Mouse (Mus musculus) urinary bladder, postnatal 4 days (tissue): ENCODE results near the gene Apbb2.

ENCODE experiments used
- DNase-seq, 2 experiments: peaks; one replicate each; pipeline ENCODE4 v3.0.0; 2021 to 2022; ENCODE audit warnings: low spot score in 2 of 2

Gene Apbb2

GRCm38 (mm10) chr5:66415700-66416543 lies 202.7 kb downstream of the Apbb2 start:
- DNase-seq = no peak

DNA sequence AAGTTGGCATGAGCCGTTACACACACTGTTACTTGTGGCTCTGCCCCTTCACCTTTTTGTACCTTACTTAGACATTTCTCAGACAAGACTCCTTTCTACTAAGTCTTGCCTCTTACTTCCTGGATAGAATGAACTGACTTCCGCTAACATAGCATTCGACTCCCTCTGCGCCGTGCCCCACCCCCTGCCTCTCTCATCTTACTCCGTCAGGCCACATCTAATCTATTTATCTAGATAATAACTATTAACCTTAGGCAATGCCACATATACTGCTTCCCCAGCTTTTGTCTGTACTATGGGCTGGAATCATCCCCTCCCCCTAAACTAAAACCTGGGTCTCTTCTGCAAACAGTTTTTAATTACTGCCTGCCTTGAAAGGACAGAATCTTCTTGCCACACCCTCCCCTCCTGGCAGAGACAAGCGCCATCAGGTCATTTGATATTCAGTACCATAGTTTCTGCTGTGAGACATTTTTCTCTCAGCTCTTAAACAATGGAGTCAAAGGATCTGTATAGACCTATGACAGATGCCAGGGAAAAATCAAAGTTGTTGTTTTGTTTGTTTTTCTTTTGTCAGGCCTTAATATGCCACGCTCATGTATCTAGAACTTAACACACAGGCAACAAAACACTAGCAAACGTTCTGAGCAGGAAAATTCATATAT lies 203.4 kb downstream of the Apbb2 start:
- no peak for DNase-seq

DNA sequence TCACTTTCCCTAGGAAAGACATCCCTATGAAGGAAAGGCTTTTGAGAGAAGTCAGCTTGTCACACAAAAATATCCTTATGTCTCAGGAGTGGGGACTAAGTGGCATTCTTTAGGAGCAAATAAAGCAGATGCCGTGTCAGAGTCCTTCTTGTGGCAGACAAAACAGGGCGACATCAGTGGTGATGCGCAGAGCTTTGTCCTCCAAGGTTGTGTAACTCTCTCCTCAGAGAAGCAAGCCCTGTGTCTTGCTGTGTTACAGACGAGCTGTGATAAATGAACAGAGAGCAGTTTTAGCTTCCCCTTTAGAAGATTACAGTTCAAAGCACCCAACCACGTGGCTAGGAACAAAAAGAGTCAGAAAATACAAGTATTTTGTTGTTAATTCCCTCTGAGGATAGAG lies 205.2 kb downstream of the Apbb2 start:
- DNase-seq = no peak

GRCm38 (mm10) chr5:66412821-66413220 lies 205.8 kb downstream of the Apbb2 start:
- DNase-seq = no peak

- no peak for DNase-seq
Observed at GRCm38 (mm10) chr5:66408546-66408945, 210.0 kb downstream of the Apbb2 start.

DNA sequence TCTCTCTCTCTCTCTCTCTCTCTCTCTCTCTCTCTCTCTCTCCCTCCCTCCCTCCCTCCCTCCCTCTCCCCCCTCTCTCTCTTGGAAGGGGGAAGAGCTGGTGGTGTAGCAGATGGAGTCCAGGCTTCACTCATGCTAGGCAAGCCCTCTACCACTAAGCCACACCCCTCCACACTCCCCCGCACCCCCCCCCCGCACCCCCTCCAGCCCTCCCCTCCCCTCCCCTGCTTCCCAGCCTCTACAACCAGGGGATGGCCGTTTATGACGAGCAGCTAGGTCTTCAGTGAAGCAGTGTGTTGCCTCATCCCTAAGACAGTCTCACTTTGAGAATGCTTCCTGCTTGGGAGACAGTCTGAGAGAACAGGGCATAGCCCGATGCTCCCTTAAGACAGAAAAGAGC lies 210.6 kb downstream of the Apbb2 start:
- no peak for DNase-seq

- DNase-seq = no peak
Observed at GRCm38 (mm10) chr5:66406431-66406830, 212.2 kb downstream of the Apbb2 start.

- no peak for DNase-seq
Observed at GRCm38 (mm10) chr5:66405731-66406399, 212.7 kb downstream of the Apbb2 start.

DNA sequence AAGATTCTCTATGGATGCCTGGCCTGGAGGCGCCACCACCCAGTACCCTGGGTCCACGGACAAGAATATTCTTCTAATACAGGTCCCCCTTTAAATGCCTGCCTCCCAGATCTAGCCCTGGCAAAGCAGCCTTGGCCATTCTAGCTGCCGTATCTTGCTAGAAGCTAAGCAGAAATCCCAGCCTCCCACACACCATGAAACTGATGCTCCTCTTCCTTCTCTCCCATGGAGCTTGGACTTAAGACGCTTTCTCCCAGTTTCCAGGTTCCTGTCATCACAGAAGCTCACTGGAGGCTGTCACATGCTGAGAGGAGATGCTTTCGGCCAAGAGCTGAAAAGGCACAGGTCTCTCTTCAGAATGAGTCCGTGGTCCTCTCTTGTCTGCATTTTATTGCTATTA lies 213.3 kb downstream of the Apbb2 start:
- no peak for DNase-seq

DNA sequence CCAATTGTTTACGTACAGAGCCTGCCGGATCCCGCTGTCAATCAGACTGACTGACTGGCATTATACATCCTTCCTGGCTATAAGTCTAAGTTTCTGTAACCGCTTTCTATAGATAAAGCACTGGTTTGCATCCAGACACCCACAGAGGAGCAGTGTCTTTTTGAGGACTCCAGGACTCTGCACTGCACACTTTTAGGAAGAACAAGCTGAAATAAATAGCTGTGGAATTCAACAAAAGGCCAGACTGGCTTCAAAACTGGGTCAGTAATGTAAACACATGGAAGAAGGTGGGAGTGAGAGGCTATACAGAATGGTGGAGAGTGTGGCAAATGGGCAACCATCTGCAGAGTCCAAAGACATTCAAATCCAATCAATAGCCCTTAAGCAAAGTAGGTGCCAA lies 218.0 kb downstream of the Apbb2 start:
- DNase-seq = no peak

GRCm38 (mm10) chr5:66399264-66399620 lies 219.3 kb downstream of the Apbb2 start:
- DNase-seq = no peak

DNA sequence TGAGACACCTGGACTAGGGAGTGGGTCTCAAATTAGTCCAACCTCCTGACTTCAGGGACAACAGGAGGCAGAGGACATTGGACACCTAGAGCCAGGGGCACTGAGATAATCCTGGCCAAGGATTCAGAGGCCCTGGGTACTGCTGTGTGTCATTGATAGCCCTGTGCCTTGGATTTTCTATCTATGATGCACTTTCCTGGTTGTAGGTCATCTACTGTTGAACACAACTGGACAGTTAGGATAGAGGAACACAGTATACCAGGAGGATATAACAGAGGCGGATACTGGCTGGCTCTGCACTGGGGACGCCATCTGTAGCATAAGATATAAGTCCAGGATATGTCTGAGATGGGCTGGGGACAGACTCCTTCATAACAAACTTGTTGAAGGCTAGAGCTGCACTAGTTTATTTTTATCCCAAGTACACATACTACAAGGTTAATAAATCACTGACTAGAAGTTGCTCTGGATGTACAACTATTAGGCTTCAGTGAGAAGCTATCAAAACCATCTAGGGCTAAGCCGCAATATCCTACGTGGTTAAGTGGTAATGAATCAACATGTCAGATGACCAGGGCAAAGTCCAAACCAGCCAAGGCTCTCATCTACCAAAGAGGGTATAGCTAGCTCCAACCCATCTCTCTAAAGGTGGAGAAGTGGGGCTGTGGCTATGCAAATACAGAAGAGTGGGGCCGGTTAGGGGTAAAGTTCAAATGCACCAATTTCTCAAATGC lies 219.9 kb downstream of the Apbb2 start:
- no peak for DNase-seq

GRCm38 (mm10) chr5:66393767-66394446 lies 224.7 kb downstream of the Apbb2 start:
- DNase-seq = no peak

DNA sequence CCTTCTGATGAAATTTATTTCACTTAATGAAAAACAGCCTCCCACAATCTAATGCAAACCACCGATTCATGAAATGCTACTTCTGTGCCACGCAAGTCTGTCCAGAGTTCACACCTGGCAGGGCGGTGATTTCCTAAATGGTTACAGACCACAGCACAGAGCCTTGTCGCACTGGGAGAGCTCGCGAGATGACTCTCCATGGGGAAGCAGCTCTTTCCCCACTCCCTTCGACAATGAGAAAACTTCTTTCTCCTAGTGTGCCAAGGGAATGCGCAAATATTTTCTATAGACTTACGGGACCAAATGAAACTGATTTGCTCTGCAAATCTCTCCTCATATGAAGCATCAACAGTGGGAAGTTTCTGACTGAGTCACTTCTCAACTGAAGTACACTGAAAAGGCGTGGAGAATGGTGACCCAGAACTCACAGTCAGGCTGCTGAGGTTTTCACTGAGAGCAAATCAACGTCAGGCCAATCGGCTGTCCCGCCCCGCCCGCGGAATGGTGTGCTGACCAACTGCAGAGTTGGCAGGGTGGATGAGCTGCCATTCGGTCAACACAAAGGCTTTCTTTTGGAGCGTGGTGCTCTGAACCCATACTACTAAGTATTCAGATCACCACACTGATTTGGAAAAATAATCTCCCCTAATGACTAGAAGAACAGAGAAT lies 225.6 kb downstream of the Apbb2 start:
- no peak for DNase-seq

DNA sequence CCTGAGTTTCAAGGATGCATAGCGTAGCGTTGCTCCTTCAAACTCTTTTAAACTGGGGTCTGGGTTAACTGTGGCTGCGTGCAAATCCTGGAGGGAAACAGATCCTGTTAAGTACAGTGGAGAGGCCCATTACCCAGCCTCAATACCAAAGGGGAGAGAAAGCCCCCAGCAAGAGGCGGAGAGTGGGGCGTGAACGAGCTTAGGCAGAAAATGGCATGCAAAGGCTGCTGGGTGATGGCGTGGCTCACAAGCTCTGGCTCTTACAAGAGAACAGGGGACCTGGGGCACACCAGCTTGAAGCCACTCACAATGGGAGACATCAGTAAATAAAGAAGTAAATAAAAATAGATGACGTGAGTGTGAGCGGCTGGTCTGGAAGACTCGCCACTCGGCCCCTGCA lies 226.8 kb downstream of the Apbb2 start:
- DNase-seq = no peak

GRCm38 (mm10) chr5:66391299-66391698 lies 227.3 kb downstream of the Apbb2 start:
- no peak for DNase-seq

GRCm38 (mm10) chr5:66390567-66390966 lies 228.0 kb downstream of the Apbb2 start:
- no peak for DNase-seq

DNA sequence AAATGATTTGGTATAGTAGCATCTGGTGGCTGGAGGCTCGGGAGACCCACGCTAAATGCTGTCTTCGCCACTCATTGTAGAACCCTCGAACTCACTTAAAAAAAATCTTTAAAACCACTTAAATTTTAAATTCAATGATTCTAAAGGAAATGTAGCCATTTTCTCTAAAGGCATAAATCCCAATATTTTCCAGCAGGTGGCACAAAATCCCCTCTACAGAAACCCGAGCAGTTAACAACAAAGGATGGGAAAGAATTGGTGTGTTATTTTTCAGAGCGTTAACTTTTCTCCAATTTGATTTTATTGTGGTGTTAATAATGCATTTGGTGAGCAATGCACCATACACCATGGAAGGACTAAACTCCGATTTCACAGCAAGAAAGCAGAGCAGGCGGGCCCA lies 231.1 kb downstream of the Apbb2 start:
- DNase-seq = no peak

DNA sequence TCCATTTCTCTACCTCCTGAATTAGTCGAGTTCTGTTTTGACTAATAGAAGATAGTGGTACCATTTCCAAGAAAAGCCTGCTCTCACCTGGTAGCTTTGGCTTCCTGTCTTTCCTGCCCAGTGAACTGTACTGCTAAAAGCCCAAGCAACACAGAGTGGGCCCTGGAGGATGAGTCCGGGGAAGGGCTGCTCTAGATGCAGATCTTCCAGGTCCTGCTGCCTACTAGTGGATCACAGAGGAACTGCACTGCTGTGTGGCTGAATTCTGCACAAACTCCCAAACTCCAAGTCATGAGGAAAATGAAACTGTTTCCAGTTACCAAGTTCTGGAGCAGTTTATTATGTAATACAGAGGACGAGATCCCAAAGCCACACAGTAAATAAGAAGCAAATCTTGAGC lies 232.9 kb downstream of the Apbb2 start:
- peak in 1 of 2 experiments; percentile 32 for DNase-seq

DNA sequence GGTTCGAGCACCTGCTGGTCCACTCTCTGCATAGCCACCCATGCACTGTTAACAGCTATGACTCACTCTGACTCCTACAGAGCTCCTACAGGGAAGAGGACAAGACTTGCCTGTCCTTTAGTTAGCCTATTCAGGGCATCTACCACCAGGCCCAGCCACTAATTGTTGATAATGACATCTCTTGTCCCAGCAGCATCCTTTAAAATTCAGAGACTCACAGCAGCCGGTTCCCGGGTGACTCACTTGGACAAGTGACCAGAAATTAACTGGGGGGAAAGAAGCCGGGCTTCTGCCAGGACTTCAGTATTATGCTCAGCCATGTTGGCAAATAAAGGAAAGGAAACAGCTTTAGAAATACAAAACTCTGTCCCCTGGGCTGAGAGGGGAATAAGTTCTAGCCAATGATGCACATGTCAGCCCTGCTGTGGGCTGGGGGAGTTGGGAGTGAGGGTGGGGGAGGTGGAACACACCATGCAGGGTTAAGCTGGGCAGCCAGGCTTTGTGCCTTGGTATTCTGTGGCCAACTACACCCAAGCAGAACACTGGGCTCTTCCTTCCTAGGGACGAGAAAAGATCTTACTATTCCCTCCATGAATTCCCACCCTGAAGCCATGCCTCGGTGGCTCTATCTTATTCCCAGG lies 233.7 kb downstream of the Apbb2 start:
- DNase-seq = no peak

DNA sequence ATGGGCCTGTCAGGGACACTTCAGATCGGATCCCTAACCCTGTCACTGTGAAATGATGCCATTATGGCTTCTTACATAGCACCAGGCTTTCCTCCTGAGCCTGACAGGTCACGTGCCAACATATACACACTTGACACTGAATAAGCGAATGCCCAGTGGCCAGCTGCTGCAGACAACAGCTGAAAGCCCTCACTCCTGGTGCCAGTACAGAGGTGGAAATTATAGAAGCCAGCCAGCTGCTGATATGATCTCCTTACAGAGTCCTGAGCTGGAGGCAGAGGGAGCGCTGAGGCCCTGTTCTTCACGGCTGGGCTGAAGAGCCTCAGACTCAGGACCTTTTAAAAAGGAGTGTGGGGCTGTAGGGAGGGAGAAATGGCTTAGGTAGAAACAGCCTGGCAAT lies 234.5 kb downstream of the Apbb2 start:
- no peak for DNase-seq
